Mouse (Mus musculus): ENCODE data around the gene Sgsm1. TPM values are rescaled to one million over a fixed set of nuclear protein-coding genes. Genes with fewer than 3 reads are reported as not detected.
A peak's percentile ranks its signal among the peaks of the same experiment; 100 is the strongest.

Sgsm1 gene
- polyA plus RNA-seq (2012; ENCODE audit: insufficient read depth, low replicate concordance): not detected in 2 replicates

DNA sequence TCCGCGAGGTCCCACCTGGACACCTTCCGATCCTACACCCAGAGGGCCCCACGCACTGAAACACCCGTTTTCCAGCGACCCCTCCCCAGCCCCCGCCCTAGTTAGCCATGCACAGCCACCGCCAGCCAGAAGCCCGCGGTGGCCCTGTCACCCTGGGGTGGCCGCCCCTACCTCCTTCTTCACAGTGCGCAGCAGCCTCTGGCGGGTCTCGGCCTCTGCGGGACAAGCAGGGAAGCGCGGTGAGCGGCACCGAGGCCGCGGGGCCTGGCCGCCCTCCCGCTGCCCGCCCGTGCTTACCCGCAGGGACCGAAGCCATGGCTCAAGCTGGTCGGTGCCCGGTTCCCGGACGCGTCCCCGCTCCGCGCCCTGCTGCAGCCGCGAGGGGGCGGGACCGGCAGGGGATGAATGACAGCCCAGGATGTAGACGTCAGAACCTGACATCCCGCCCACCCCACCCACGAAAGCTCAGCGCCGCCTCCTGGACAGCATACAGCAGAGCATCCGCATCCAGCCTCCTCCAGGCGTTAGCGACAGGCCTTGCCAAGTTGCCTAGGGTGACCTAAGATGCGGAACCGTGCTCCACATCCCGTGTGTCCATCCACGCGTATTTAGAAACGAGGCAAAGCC, at the start of gene Sgsm1:
TSS of gene Sgsm1 (minus strand) at position 410 of the 627 bp plus-strand sequence.
- Histone ChIP-seq H3K4me1 (peaks cover 10% of the 10 kb centered on the region), H3K9me3 (peaks cover 32% of the 10 kb centered on the region), H3K27me3 (replicated peaks) (peaks cover 62% of the 10 kb centered on the region), H3K4me3 (replicated peaks) (peak within 1 kb of the TSS; percentile 67), H3K36me3 (replicated peaks; ENCODE audit: low read length) (no peaks in the 10 kb centered on the region)
- TF ChIP-seq FLI1 (IDR thresholded peaks at IDR 0.05; ENCODE audit: low read length) (no peak), GATA1 (IDR thresholded peaks at IDR 0.05; ENCODE audit: borderline replicate concordance, low read length) (no peak)

DNA sequence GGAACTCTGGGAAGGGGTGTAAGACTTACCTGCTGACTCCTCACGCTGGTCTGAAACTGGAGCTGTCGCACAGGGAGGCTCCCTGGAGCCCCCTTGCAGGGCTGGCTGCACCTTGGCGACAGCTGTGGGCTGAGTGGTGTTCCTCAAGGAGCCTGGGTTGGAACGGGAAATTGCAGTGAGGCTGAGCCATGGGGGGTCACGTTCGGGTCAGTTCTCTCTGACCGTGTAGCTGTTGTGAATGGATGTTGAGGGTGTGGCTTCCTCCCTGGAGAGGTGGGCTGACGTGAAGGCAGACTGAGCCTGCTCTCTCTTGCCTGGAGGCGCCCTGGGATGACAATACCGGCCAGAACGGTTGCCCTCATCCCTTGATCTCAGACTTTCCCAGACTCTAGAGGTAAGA, 48.2 kb upstream of the Sgsm1 start:
- no peak overlapping the region for H3K4me3 ChIP-seq (replicated peaks)
- no peaks in the 10 kb centered on the region for H3K4me1 ChIP-seq
- no peaks in the 10 kb centered on the region for H3K9me3 ChIP-seq
- peaks cover 23% of the 10 kb centered on the region for H3K27me3 ChIP-seq (replicated peaks)
- no peaks in the 10 kb centered on the region for H3K36me3 ChIP-seq (replicated peaks; ENCODE audit: low read length)
- no peak for TF ChIP-seq GATA1 (IDR thresholded peaks at IDR 0.05; ENCODE audit: borderline replicate concordance, low read length)
- TF ChIP-seq FLI1 (IDR thresholded peaks at IDR 0.05; ENCODE audit: low read length): no peak

DNA sequence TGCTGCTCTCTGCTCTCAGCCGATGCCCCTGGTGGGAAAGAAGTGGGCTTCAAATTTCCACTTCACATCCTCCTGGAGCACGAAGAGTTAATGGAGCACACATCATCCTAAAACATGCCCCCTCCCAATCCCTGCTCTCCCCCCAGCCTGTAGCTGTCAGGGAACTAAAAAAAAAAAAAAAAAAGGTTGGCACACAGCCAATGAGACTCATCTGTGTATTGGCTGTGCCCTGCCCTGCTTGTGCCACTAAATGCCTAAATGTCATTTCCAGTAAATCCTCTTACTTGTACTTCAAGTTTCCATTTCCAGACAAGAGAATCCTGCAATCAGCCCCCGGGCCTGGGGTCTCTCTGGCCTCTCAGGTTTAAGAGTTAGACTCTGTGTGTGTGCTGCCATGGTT, 47.1 kb upstream of the Sgsm1 start:
- H3K27me3 ChIP-seq (replicated peaks): peaks cover 17% of the 10 kb centered on the region
- no peaks in the 10 kb centered on the region for H3K9me3 ChIP-seq
- H3K36me3 ChIP-seq (replicated peaks; ENCODE audit: low read length): no peaks in the 10 kb centered on the region
- no peak overlapping the region for H3K4me3 ChIP-seq (replicated peaks)
- no peaks in the 10 kb centered on the region for H3K4me1 ChIP-seq
- TF ChIP-seq GATA1 (IDR thresholded peaks at IDR 0.05; ENCODE audit: borderline replicate concordance, low read length) (no peak), FLI1 (IDR thresholded peaks at IDR 0.05; ENCODE audit: low read length) (no peak)

DNA sequence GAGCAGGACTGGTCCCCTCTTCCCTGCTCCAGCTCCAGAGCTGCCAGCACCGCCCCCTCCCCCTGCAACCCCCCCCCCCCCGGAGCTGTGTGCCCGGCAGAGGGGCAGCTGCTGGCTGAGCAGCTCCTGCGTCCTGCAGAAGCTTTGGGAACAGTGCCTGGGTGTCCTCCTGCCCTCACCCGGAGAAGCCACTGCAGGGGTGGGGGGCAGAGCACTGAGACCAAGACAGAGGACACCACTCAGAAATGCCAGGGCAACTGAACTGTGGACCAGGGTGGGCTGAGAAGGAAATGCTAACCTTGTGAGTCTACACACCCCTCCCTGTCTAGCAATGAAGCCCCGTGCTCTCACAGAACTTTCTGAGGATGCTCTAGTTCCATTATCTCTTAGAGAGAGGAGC, 46.6 kb upstream of the Sgsm1 start, which contains the start of gene Aym1:
TSS of gene Aym1 (plus strand) at position 109 of the 400 bp plus-strand sequence.
- no peaks in the 10 kb centered on the region for H3K36me3 ChIP-seq (replicated peaks; ENCODE audit: low read length)
- TF ChIP-seq FLI1 (IDR thresholded peaks at IDR 0.05; ENCODE audit: low read length) (no peak), GATA1 (IDR thresholded peaks at IDR 0.05; ENCODE audit: borderline replicate concordance, low read length) (no peak)
- no peaks in the 10 kb centered on the region for H3K9me3 ChIP-seq
- no peaks in the 10 kb centered on the region for H3K4me1 ChIP-seq
- peaks cover 19% of the 10 kb centered on the region for H3K27me3 ChIP-seq (replicated peaks)
- H3K4me3 ChIP-seq (replicated peaks): no peak within 1 kb of the TSS

DNA sequence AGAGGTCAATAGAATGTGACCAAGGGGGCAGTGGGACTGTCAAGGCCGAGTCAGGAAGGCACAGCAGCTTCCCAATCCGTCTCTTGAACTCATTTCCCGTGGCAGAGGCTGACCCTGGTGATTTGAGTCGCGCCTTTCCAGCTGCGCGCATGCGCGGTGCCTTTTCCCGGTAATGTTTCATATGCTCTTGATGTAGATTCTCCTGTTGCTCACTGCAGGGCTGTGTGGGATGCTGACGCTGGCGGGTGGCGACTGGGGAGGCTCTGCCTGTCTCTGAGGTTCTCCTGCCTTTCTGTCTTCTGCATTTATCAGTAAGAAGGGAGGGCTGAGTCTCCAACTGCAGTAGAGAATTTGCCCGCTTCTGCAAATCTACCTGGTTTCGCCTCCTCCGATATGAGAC, 43.7 kb upstream of the Sgsm1 start:
- peaks cover 24% of the 10 kb centered on the region for H3K27me3 ChIP-seq (replicated peaks)
- H3K4me3 ChIP-seq (replicated peaks): no peak overlapping the region
- no peaks in the 10 kb centered on the region for H3K4me1 ChIP-seq
- H3K9me3 ChIP-seq: no peaks in the 10 kb centered on the region
- TF ChIP-seq GATA1 (IDR thresholded peaks at IDR 0.05; ENCODE audit: borderline replicate concordance, low read length): no peak
- TF ChIP-seq FLI1 (IDR thresholded peaks at IDR 0.05; ENCODE audit: low read length): no peak
- H3K36me3 ChIP-seq (replicated peaks; ENCODE audit: low read length): no peaks in the 10 kb centered on the region

DNA sequence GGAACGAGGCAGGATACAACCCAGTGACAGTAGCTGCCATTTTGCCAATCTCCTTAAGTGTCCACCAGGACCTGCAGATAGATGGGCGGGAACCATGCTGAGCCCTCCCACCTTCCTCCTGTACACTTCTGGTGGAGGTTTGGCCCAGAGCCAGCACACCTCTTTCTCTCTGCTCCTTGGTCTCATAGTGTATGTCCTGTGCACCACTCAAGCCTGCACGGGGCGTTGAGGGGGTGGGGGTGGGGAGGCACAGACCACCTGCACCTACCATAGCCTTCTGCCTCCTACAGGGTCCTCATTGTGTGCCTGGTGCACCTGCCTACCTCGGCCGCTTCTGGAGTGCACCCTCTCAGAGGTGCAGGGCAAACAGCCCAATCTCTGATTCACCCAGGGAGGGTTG, 42.0 kb upstream of the Sgsm1 start:
- H3K36me3 ChIP-seq (replicated peaks; ENCODE audit: low read length): no peaks in the 10 kb centered on the region
- TF ChIP-seq FLI1 (IDR thresholded peaks at IDR 0.05; ENCODE audit: low read length) (no peak), GATA1 (IDR thresholded peaks at IDR 0.05; ENCODE audit: borderline replicate concordance, low read length) (no peak)
- H3K9me3 ChIP-seq: no peaks in the 10 kb centered on the region
- H3K27me3 ChIP-seq (replicated peaks): peaks cover 35% of the 10 kb centered on the region
- no peak overlapping the region for H3K4me3 ChIP-seq (replicated peaks)
- H3K4me1 ChIP-seq: no peaks in the 10 kb centered on the region

DNA sequence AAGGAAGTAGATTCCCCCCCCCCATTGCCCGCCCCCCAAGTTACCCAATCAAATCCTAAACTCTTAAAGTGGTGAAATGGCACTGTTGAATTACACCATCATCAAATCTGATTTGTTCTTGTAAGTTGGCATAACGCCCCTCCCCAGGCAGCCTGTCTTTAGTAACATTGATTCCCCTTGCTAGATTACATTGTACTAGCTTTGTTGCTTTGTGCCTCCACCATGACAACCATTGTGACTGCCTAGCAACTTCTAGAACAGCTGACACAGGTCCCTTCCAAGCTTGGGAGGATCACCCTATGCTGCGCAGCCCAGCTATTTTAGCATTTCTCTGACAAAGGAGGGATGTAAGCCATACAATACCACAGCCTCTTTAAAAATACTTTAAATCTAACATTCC, 41.2 kb upstream of the Sgsm1 start:
- Histone ChIP-seq H3K4me1 (no peaks in the 10 kb centered on the region), H3K9me3 (no peaks in the 10 kb centered on the region), H3K4me3 (replicated peaks) (no peak overlapping the region), H3K27me3 (replicated peaks) (peaks cover 39% of the 10 kb centered on the region), H3K36me3 (replicated peaks; ENCODE audit: low read length) (no peaks in the 10 kb centered on the region)
- TF ChIP-seq FLI1 (IDR thresholded peaks at IDR 0.05; ENCODE audit: low read length): no peak
- no peak for TF ChIP-seq GATA1 (IDR thresholded peaks at IDR 0.05; ENCODE audit: borderline replicate concordance, low read length)

DNA sequence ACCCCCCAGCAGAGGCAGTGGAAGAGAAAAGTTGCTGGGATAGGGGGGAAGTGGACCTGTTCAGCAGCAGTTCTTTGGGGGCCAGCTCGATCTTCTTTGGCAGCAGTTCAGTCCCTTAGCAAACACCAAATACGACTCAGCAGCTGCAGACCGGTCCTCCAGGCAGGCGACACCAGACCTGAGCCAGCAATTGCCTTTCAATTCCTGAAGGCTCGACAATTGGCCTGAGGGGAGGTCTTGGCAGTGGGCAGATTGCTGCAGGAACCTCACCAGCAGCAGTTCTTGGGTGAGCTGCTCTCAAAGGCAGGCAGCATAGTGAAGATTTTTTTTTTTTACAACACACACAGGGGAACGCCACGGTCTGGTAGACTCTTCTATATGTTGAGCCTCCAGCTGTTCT, 39.2 kb upstream of the Sgsm1 start:
- Histone ChIP-seq H3K27me3 (replicated peaks) (peaks cover 56% of the 10 kb centered on the region), H3K9me3 (no peaks in the 10 kb centered on the region), H3K4me1 (no peaks in the 10 kb centered on the region), H3K36me3 (replicated peaks; ENCODE audit: low read length) (no peaks in the 10 kb centered on the region), H3K4me3 (replicated peaks) (no peak overlapping the region)
- TF ChIP-seq FLI1 (IDR thresholded peaks at IDR 0.05; ENCODE audit: low read length): no peak
- TF ChIP-seq GATA1 (IDR thresholded peaks at IDR 0.05; ENCODE audit: borderline replicate concordance, low read length): no peak

DNA sequence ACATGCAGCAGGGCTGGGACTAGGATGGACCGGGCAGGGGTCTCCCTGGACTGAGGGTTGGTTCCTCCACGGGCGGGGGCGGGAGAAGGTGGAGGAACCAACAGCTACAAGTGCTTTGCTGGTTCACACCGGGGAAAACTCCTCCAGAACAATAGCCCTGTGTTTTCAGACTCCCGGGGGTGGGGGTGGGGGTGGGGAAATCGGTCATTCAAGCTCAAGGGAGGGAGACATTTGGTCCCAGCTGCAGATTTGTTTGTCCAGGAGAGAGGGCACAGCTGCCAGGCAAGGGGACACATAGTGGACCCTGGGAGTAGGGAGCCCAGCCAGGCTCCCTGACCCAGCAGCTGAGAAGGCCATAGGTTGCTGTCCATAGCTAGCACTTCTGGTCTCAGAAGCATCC, 38.6 kb upstream of the Sgsm1 start:
- Histone ChIP-seq H3K4me1 (no peaks in the 10 kb centered on the region), H3K9me3 (no peaks in the 10 kb centered on the region), H3K36me3 (replicated peaks; ENCODE audit: low read length) (no peaks in the 10 kb centered on the region), H3K4me3 (replicated peaks) (no peak overlapping the region), H3K27me3 (replicated peaks) (peaks cover 62% of the 10 kb centered on the region)
- TF ChIP-seq GATA1 (IDR thresholded peaks at IDR 0.05; ENCODE audit: borderline replicate concordance, low read length): no peak
- no peak for TF ChIP-seq FLI1 (IDR thresholded peaks at IDR 0.05; ENCODE audit: low read length)

DNA sequence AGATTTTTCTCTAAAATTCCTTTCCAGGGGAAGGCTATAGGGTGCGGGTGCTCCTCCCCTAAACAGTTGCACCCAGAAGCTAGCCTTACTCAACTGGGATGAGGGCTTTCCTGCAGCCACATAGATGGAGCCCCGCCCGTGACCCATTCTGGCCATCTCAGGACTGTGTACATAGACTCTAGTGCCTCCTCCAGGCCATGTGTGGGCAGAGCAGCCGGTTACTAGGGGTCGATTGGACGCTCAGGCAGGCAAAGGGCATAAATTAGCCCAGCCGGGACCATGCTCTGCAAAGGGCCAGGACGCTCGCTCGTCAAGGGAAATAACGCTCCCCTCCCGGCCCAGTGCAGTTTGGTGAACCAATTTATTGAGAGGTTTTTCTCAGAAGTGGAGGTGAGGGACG, 38.0 kb upstream of the Sgsm1 start:
- no peaks in the 10 kb centered on the region for H3K9me3 ChIP-seq
- peaks cover 63% of the 10 kb centered on the region for H3K27me3 ChIP-seq (replicated peaks)
- H3K4me3 ChIP-seq (replicated peaks): no peak overlapping the region
- no peaks in the 10 kb centered on the region for H3K4me1 ChIP-seq
- no peaks in the 10 kb centered on the region for H3K36me3 ChIP-seq (replicated peaks; ENCODE audit: low read length)
- no peak for TF ChIP-seq FLI1 (IDR thresholded peaks at IDR 0.05; ENCODE audit: low read length)
- no peak for TF ChIP-seq GATA1 (IDR thresholded peaks at IDR 0.05; ENCODE audit: borderline replicate concordance, low read length)

Data from megakaryocyte, embryonic 14.5 days (primary cell).